Mouse (Mus musculus): ENCODE measurements around the gene Tdp2. TPM values are rescaled to one million over a fixed set of nuclear protein-coding genes. Genes with fewer than 3 reads are reported as not detected.

The Tdp2 gene
- total RNA-seq (2015) (45.4 and 47.7 TPM in 2 replicates), total RNA-seq (2017) (32.9 and 35.6 TPM in 2 replicates)

- peak; percentile 96 for ATAC-seq (ENCODE audit: poor library complexity, severe bottlenecking)
Observed at GRCm38 (mm10) chr13:24831353-24832130, at the start of gene Tdp2, which contains the start of gene Acot13. Gene Tdp2 (plus strand): TSS chr13:24831679. Gene Acot13 (minus strand): TSS chr13:24831540.

- no peak for ATAC-seq (ENCODE audit: poor library complexity, severe bottlenecking)
Observed at GRCm38 (mm10) chr13:24781916-24782315, 49.6 kb upstream of the Tdp2 start.

DNA sequence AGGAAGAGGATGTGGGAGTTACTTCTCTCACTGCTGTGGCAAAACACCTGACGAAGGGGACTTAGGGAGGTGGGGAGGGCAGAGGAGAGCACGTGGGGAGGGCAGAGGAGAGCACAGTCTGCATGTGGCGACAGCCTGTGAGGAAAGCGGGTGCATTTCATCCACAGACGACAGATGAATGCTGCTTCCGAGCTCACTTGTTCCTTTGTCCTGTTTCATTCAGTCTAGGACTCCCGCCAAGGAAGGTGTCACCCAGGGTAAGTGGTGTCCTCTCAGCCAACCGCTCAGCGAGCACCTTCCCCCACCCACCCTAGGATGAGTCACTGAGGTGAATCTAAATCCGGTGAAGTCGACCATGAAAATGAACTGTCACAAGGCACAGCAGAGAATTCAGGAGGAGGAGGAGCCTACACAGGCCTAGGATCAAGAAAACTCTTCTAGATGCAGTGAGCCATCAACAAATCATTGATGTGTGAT is 45.4 kb upstream of the Tdp2 start:
- peak; percentile 70 for ATAC-seq (ENCODE audit: poor library complexity, severe bottlenecking)

DNA sequence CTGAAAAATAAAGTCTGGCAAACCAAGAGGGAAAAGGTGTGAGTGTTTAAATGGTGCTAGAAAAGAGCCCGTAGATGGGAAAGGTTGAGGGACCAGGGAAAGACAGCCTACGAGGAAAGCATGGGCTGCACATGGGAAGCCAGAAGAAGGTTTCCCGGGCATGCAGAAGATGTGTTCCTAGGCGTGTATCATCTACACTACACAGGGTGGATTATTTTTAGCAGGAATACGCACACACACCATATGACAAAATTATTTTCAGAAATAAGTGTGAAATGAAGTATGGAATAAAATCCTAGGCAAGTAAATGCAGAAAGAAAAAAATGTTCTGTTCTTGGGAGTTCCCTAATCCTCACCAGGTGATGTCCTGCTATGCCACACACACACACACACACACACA is 44.0 kb upstream of the Tdp2 start:
- ATAC-seq (ENCODE audit: poor library complexity, severe bottlenecking), result no peak

DNA sequence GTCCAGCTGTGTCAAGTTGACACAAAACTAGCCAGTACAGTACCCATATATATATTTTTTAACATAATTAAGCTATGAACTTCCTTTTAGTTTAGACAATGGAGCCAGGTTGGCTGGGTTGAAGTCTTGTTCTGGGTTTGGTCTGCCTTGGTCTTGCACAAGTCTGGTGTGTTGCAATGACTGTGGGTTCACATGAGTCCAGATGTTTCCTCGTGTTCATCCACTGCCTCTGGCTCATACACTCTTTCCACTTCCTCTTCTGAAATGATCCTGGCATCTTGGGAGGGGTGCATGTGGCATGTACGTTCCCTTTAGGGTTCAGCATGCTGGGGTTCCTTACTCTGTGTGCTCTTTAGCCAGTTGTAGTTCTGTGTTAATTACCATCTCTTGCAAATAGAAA is 40.1 kb upstream of the Tdp2 start:
- peak; percentile 96 for ATAC-seq (ENCODE audit: poor library complexity, severe bottlenecking)

DNA sequence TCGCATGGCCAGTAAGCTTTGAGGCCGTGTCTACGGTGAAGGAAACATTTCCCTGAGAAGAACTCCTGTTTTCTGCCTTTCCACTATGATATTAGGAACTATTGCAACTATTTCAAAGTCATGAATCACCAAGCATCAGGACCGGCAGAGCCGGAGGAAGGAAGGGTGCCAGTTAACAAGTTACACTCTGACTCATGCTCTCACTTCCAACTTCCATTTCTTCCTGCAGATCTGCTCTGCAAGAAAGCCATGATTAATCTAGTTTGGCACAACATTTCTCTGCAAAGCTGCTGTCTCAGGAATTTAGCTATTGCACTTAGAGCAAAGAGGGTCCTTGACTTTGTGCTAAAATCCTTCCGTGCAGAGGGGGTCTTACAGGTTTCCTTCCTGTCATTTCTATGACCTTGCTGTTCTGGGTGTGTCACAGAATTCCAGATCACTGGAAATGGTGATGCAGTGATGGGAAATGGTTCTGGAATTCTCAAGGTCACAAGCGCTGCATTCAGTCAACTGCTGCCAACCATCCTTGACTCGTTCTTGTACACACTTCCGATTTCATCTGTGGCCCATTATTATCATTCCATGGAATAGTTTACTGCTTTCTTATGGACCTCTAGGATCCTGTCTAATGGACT is 39.0 kb upstream of the Tdp2 start:
- ATAC-seq (ENCODE audit: poor library complexity, severe bottlenecking), result peak; percentile 68

GRCm38 (mm10) chr13:24798686-24799085 is 32.8 kb upstream of the Tdp2 start:
- no peak for ATAC-seq (ENCODE audit: poor library complexity, severe bottlenecking)

GRCm38 (mm10) chr13:24799378-24799777 is 32.1 kb upstream of the Tdp2 start:
- no peak for ATAC-seq (ENCODE audit: poor library complexity, severe bottlenecking)

DNA sequence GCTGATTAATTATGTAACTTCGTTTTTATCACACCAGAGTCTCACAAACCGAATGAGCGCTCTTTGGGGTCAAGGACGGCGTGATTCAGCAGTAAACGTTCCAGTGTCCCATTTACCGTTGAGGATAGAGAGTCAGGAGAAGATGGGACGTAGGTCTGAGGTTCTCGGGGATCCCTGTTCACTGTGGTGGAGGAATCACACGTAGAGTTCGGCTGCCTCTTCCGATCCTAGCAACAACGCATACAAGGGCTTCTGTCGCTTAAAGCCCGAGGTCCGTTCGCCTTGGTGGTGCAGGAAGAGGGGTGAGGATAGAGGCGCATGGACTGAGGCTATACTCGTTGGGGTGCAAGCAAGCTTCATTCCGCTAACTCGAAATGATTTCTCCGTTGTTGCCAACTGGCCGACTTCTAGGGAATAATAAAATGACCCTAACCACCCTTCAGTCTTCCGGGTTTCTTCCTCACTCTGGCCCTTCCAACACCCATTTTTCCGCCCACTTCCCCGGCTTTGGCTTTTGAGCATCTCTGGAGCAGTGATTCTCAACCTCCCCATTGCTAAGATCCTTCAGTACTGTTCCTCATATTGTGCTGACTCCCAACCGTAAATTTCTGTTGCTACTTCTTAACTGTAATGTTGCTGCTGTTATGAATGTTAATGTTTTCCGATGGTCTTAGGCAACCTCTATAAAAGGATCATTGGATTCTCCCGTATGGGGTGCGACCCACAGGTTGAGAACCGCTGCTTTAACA is 31.4 kb upstream of the Tdp2 start:
- peak; percentile 1; the same call in 1 of the 2 replicates for ATAC-seq (ENCODE audit: poor library complexity, severe bottlenecking)

DNA sequence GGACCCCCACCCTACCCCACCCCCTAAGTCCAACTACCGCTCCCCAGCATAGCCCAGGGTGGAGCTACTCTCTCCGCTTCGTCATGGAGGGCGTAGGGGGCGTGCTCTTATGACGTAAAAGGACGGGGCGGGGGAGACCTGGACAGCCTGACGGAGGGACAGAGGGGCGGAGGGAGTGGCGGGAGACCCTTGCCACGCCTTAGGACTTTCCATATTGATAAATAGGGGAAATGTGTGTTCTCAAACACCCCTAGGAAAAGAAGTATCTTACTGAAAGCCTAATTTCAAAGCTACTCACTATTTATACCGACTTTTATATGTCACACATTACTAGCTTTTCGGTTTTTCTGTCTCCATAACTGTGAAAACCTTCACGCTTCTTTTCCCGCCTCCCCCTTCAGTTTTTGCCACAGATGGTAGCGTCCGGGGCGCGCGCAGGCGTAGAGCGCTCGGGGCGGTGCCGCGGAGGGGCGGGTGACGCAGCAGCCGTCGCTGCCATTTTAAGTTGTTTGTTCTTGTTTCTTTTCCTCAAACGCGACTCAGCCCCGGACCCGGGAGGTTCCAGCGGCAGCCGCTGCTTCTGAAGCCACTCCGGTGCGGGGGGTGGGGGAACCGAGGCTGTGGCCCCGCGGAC is 30.7 kb upstream of the Tdp2 start:
- peak; percentile 82 for ATAC-seq (ENCODE audit: poor library complexity, severe bottlenecking)

GRCm38 (mm10) chr13:24801308-24801921 is 30.1 kb upstream of the Tdp2 start, which contains the start of gene BC005537:
Gene BC005537 (plus strand): TSS chr13:24801657.
- ATAC-seq (ENCODE audit: poor library complexity, severe bottlenecking), result peak; percentile 58

DNA sequence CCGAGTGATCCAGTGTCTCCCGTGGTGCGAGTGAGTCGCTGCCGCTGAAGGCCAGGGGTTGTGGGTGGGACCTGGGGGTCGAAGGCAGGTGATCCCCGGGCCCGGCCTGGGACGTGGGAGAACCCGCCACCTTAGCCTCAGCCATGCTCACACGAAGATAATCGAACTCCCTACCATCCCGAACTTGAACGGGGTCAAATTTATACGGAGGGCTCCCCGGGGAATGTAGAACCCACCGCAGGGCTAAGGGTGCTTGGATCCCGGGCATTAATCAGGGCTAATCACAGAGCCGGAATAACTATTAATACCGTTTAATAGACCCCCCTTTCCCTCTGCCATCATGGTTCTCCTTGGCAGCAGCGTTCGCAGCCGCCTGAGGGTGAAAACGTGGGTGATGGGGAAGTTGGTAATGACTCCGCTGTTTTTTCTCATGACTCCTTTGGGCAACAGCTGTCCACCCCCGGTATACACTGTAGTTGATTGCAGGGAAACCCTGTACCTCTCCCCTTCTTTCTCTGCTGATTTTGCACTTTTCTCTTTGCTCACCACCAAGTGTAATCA is 29.3 kb upstream of the Tdp2 start:
- ATAC-seq (ENCODE audit: poor library complexity, severe bottlenecking), result peak; percentile 39

DNA sequence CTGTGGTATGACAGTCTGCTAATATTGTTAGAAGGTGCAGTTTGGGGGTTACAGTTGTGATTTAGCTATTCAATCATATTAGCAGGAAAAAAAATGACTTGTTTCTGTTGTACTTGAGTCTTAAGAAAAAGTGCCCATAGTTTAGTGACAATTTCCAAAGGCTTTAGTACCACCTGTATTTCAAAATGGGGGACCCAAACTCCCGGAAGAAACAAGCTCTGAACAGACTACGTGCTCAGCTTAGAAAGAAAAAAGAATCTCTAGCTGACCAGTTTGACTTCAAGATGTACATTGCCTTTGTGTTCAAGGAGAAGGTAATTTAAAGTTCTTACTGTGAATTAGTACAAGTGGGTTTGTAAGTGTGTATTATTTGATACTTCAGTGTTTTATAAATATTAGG is 28.3 kb upstream of the Tdp2 start:
- no peak for ATAC-seq (ENCODE audit: poor library complexity, severe bottlenecking)

DNA sequence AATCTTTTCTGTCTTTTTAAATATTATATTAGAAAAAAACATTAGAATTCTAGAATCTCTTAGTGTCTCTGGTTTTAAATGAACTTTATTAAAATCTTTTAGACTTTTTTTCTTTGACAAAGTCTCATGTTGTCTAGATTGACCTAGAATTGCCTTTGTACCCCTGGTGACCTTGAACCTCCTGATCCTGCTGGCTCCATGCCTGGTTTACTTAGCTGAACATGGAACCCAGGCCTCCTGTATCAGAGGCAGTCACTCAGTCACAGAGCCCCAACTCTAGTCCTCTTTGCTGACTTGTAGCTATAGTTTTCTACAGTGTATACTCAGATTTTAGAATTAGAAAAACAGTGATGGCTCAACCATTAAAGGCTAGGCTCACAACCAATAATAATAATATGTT is 25.4 kb upstream of the Tdp2 start:
- no peak for ATAC-seq (ENCODE audit: poor library complexity, severe bottlenecking)

GRCm38 (mm10) chr13:24812521-24812920 is 19.0 kb upstream of the Tdp2 start:
- ATAC-seq (ENCODE audit: poor library complexity, severe bottlenecking), result no peak

- ATAC-seq (ENCODE audit: poor library complexity, severe bottlenecking), result no peak
Observed at GRCm38 (mm10) chr13:24814616-24815015, 16.9 kb upstream of the Tdp2 start.

DNA sequence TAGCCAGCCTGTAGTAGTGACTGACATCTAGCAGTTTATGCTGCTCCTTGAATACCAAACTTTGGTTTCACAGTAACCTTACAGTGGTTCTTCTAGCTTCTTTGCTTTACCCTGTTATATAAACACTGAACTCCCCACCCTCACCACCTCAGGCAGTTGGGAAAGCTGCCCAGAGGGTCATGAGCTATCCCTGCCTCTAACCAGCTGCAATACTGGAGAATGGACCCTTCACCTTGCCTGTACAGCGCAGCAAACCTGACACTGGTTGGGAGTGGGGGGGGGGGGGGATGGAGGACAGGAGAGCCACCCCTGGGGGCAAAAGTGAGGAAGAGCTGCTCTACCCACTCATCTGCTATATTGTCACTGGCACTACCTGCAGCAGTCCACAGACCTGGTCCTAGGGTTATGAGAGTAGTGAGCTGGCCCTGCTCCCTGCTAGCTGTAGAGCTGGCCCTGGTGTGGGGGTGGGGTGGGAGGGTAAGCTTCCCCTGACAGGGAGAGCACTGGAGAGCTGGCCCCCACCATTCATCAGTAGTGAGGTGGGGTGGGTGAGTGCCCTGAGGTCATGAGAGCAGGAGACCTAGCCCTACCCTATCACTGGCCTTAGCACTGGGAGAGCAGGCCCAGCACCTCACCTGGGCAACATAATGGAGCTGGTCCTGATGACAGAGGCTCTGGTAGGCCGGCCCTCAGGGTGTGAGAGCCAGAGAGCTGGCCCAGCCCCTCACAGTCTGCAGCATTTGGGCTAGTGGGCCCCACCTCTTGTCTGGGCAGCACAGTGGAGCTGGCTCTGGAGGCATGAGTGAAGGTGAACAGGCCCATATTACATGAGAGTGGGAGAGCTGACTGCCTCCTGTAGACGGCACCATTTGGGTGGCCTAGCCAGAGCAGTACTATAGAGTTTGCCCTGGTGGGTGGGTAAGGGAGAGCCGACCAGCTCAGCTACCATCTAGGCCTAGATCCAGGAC is 15.1 kb upstream of the Tdp2 start:
- peak; percentile 12; the same call in 1 of the 2 replicates for ATAC-seq (ENCODE audit: poor library complexity, severe bottlenecking)

DNA sequence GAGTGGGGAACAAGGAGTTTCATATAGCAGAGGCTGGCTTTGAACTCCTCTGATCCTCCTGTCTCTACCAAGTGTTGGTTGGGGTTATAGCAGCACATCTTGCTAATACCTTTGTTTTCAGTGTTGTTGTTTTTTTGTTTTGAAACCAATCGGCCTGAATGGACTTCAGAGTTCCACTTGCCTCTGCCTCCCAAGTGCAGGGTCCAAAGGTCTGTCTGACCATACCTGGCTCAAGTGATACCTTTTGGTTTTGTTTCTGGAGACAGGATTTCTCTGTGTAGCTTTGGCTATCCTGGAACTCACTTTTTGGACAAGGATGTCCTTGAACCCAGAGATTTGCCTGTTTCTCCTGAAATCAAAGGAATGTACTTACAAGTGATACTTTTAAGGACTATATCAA is 11.5 kb upstream of the Tdp2 start:
- ATAC-seq (ENCODE audit: poor library complexity, severe bottlenecking), result no peak
